Mouse (Mus musculus): ENCODE results near the gene Plpp1.

DNA sequence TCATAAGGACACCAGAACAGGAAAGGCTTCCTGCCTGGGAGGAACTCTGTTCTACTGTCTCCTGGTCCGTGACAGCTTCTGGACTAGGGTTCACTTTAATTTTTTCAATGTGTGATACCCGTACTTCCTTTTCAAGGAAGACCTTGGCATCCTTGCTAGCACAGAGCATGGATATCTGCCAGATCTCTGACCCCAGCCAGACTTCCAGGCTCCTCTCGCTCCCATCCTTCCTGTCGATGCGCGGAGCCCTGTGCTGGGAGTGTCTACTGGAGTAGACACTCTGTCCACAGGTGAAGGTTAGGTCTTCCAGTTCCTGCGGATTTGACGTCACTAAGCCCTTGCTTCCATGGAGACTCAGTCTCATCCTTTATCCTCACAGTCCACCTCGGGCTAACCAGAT, 47.1 kb upstream of the Plpp1 start:
- TF ChIP-seq POLR2A (IDR thresholded peaks at IDR 0.05; ENCODE audit: control insufficient read depth, extremely low read depth, insufficient read depth, low read length, poor library complexity): no peak
- no peak for TF ChIP-seq CTCF (IDR thresholded peaks at IDR 0.05; ENCODE audit: borderline replicate concordance, control insufficient read depth, extremely low read depth, insufficient read depth, low read length, poor library complexity)
